Mouse (Mus musculus) gastrocnemius, postnatal 4 days (tissue): Measurements from ENCODE around the gene Gm10447. TPM values are rescaled to one million over a fixed set of nuclear protein-coding genes. Genes with fewer than 3 reads are reported as not detected.

Experiments
- DNase-seq, 2 experiments: peaks; one replicate each; pipeline ENCODE4 v3.0.0; 2021 to 2022; ENCODE audit warnings: low spot score in 2 of 2, mixed read lengths in 2 of 2
- long read RNA-seq, 2 experiments: library from polyadenylated mRNA; stranded (forward); transcript quantifications; one replicate each; pipeline ENCODE4 v2.0.0; 2021
- total RNA-seq, 2 experiments: library from RNA; stranded (reverse); gene quantifications; 2 replicates each; pipeline ENCODE4 v1.2.3; 2021

Gm10447 gene
- total RNA-seq: not detected
- long read RNA-seq, experiment 1: 0 reads
- long read RNA-seq, experiment 2: 0 reads

GRCm38 (mm10) chr11:53456474-53457371, at the start of gene Gm10447, which contains the start of gene Shroom1:
Gm10447 (minus strand) TSS chr11:53457110.
Shroom1 (plus strand) TSS chr11:53457205.
- DNase-seq: peak in 1 of 2 experiments; percentile 45

GRCm38 (mm10) chr11:53505026-53505663, 48.2 kb upstream of the Gm10447 start:
- DNase-seq: no peak

- DNase-seq: no peak
Observed at GRCm38 (mm10) chr11:53504376-53504775, 47.5 kb upstream of the Gm10447 start.

GRCm38 (mm10) chr11:53503738-53504137, 46.8 kb upstream of the Gm10447 start:
- DNase-seq: no peak

- DNase-seq: no peak
Observed at GRCm38 (mm10) chr11:53502039-53502765, 45.3 kb upstream of the Gm10447 start.

- DNase-seq: no peak
Observed at GRCm38 (mm10) chr11:53500569-53500968, 43.7 kb upstream of the Gm10447 start.

GRCm38 (mm10) chr11:53496946-53497345, 40.0 kb upstream of the Gm10447 start:
- DNase-seq: no peak

- no peak for DNase-seq
Observed at GRCm38 (mm10) chr11:53495417-53495816, 38.5 kb upstream of the Gm10447 start.

GRCm38 (mm10) chr11:53493243-53493955, 36.5 kb upstream of the Gm10447 start:
- no peak for DNase-seq

- no peak for DNase-seq
Observed at GRCm38 (mm10) chr11:53491954-53492401, 35.1 kb upstream of the Gm10447 start.

- no peak for DNase-seq
Observed at GRCm38 (mm10) chr11:53489421-53489820, 32.5 kb upstream of the Gm10447 start.

GRCm38 (mm10) chr11:53489007-53489406, 32.1 kb upstream of the Gm10447 start:
- DNase-seq: no peak

- DNase-seq: no peak
Observed at GRCm38 (mm10) chr11:53486822-53487594, 30.1 kb upstream of the Gm10447 start.

- DNase-seq: no peak
Observed at GRCm38 (mm10) chr11:53486351-53486750, 29.4 kb upstream of the Gm10447 start.

GRCm38 (mm10) chr11:53485719-53486118, 28.8 kb upstream of the Gm10447 start:
- DNase-seq: no peak

GRCm38 (mm10) chr11:53483159-53483891, 26.4 kb upstream of the Gm10447 start:
- no peak for DNase-seq

- no peak for DNase-seq
Observed at GRCm38 (mm10) chr11:53481088-53481730, 24.3 kb upstream of the Gm10447 start.

- peak in 1 of 2 experiments; percentile 12 for DNase-seq
Observed at GRCm38 (mm10) chr11:53479783-53480301, 22.9 kb upstream of the Gm10447 start, which contains the start of the genes Gm9945 and Sowaha. Gm9945 (plus strand) TSS chr11:53480166. Sowaha (minus strand) TSS chr11:53480274.
